Mouse (Mus musculus) forebrain, embryonic 14.5 days (tissue): Measurements from ENCODE around the gene Mrpl49. TPM values are rescaled to one million over a fixed set of nuclear protein-coding genes. Genes with fewer than 3 reads are reported as not detected.

Source experiments
- ATAC-seq: fragments of 200-750 bp; cut with Nextera tagmentation; 2 replicates; pipeline ENCODE4 v1.8.0; 2017; ENCODE audit warnings: mild to moderate bottlenecking, moderate library complexity
- DNase-seq: peaks from one replicate; pipeline ENCODE4 v3.0.0-alpha.2; 2015; ENCODE audit warnings: low spot score
- H3K27ac ChIP-seq: fragments of 300-500 bp; sonication (generic); 2 replicates; pipeline ENCODE4 v1.5.1; 2014; ENCODE audit warnings: low read depth, mild to moderate bottlenecking, control low read depth, low read length, moderate library complexity
- H3K27me3 ChIP-seq: fragments of 300-500 bp; sonication (generic); replicated peaks from 2 replicates; pipeline ENCODE4 v1.6.1; 2014; ENCODE audit warnings: low read length, control low read depth, mixed read lengths; ENCODE audit not compliant: control insufficient read depth, insufficient read depth
- H3K36me3 ChIP-seq: fragments of 300-500 bp; sonication (generic); 2 replicates; pipeline ENCODE4 v1.6.1; 2014; ENCODE audit warnings: low read length, control low read depth; ENCODE audit not compliant: control insufficient read depth, insufficient read depth
- H3K4me1 ChIP-seq: fragments of 300-500 bp; sonication (generic); 2 replicates; pipeline ENCODE4 v1.6.1; 2014; ENCODE audit warnings: antibody characterized with exemption, low read length, control low read depth; ENCODE audit not compliant: control insufficient read depth, insufficient read depth
- H3K4me2 ChIP-seq: fragments of 300-500 bp; sonication (generic); 2 replicates; pipeline ENCODE4 v1.6.1; 2014; ENCODE audit warnings: mild to moderate bottlenecking, control low read depth, low read length
- H3K4me3 ChIP-seq: fragments of 300-500 bp; sonication (generic); 2 replicates; pipeline ENCODE4 v1.5.1; 2014; ENCODE audit warnings: low read depth, low read length, control low read depth
- H3K9ac ChIP-seq: fragments of 300-500 bp; sonication (generic); 2 replicates; pipeline ENCODE4 v1.6.1; 2014; ENCODE audit warnings: mild to moderate bottlenecking, low read length, control low read depth, moderate library complexity
- H3K9me3 ChIP-seq: fragments of 300-500 bp; sonication (generic); replicated peaks from 2 replicates; pipeline ENCODE4 v1.6.1; 2016; ENCODE audit warnings: low read length, control low read depth, mixed read lengths; ENCODE audit not compliant: control insufficient read depth
- WGBS: fragments of 180-500 bp; shearing (Covaris S2); extraction: QIAGEN DNeasy Blood & Tissue Kit; methylation state at CpG from one replicate; pipeline ENCODE4 v1.1.7; 2014; 5-methylcytosine and 5-hydroxymethylcytosine counted together
- polyA plus RNA-seq: library from polyadenylated mRNA; unstranded; fragments of >200 nt; fragmentation: Nextera tagmentation; extraction: Ambion mirVana; gene quantifications from 2 replicates; pipeline ENCODE4 v1.2.1, GENCODE M21; 2014

Gene Mrpl49
- polyA plus RNA-seq = 82.8 and 85.5 TPM in 2 replicates

DNA sequence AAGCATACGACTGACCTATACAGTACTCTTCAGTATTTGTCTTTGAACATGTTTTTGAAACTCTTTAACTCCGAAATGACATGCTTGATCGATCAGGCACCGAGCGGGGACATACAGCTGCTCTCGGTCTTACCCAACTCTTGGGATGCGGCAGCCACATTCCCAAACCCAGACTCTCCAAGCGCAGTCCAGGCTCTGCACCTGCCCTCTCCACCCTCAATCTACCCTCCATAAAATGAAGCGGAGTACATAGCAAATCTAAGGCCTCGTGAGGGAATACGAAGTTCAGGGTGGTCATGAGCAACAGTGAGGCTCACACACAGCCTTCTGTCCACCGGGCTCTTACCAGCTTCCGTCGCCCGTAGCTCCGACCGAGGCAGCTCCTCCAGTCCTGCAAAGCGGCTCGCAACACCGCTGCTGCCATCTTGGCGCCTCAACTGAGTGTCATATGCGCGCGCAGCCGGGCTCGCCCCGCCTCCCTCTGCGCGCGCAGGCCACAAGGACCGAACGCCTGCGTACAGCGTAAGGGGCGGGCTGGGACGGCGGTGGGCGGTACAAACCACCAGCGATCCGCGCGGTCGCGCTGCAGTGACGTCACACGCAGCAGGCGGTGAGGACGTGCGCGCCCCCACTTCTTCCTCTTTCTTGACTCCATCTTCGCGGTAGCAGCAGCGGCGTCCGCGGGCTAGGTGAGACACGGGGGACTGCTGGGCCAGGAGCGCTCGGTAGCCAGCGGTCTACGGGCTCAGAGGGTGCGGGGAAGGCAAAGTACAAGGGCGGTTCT, at the start of gene Mrpl49, which contains the start of gene Fau:
Gene Mrpl49 (minus strand): TSS at position 473 of the 784 bp plus-strand sequence.
Gene Fau (plus strand): TSS at position 532 of the 784 bp plus-strand sequence.
- under 1% methylated on average over 55 of the region's 63 CpGs for WGBS
- peak within 1 kb of the TSS; percentile 78 for H3K27ac ChIP-seq
- H3K4me3 ChIP-seq = peak within 1 kb of the TSS; percentile 59
- DNase-seq (peak; percentile 99), ATAC-seq (peak; percentile 88)
- no peaks in the 10 kb centered on the region for H3K27me3 ChIP-seq
- peak within 1 kb of the TSS; percentile 81 for H3K4me2 ChIP-seq
- H3K9ac ChIP-seq = peak within 1 kb of the TSS; percentile 87
- H3K9me3 ChIP-seq = no peaks in the 10 kb centered on the region
- peaks cover 22% of the 10 kb centered on the region for H3K4me1 ChIP-seq
- H3K36me3 ChIP-seq = peaks cover 48% of the 10 kb centered on the region

DNA sequence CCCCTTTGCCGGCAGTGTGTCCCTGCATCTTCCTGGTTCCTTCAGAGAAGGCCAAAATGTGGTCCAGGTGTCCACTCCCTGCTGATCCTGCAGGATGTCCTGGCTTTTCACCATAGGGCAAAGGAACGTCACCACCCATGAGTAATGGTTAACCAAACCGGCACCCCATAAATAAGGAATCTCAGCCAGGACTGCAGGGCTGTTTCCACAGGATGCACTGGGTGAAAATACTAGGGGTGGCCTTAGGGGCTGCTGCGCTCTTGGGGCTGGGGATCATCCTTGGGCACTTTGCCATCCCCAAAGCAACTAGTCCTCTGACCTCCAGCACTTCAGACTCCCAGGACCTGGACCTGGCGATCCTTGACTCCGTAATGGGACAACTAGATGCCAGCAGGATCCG, 48.0 kb upstream of the Mrpl49 start, which contains the start of gene Naaladl1:
Gene Naaladl1 (plus strand): TSS at position 197 of the 400 bp plus-strand sequence.
- 91% methylated on average over 7 of the region's 7 CpGs for WGBS
- no peak within 1 kb of the TSS for H3K9ac ChIP-seq
- ATAC-seq = no peak

DNA sequence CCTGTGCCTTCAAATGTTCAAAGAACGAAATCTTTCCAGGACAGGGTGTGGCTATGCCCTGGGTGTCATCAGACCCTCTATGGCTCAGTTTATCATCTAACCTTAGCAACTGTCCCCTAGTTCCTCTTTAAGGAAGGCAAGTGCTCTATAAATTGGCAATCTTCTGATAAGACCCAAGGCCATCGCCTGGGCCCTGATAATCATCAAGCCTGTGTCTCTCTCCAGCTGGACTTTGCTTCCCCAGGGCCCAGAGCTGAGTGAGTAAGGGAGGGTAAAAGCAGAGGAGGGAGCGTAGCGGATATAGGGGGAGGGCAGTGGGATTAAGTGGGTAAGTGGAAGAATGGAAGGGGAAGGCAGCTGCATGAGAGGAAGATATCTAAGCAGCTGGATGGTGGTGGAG, 46.9 kb upstream of the Mrpl49 start:
- no peaks in the 10 kb centered on the region for H3K27me3 ChIP-seq
- no peak for DNase-seq
- WGBS = 89% methylated on average over 4 of the region's 4 CpGs

More for the DNA sequence above, 48.0 kb upstream of the Mrpl49 start, which contains the start of gene Naaladl1:
- no peak within 1 kb of the TSS for H3K4me3 ChIP-seq
- no peaks in the 10 kb centered on the region for H3K9me3 ChIP-seq
- H3K4me2 ChIP-seq = no peak within 1 kb of the TSS
- no peak within 1 kb of the TSS for H3K27ac ChIP-seq
- no peaks in the 10 kb centered on the region for H3K27me3 ChIP-seq
- H3K36me3 ChIP-seq = no peaks in the 10 kb centered on the region
- DNase-seq = no peak
- H3K4me1 ChIP-seq = no peaks in the 10 kb centered on the region

DNA sequence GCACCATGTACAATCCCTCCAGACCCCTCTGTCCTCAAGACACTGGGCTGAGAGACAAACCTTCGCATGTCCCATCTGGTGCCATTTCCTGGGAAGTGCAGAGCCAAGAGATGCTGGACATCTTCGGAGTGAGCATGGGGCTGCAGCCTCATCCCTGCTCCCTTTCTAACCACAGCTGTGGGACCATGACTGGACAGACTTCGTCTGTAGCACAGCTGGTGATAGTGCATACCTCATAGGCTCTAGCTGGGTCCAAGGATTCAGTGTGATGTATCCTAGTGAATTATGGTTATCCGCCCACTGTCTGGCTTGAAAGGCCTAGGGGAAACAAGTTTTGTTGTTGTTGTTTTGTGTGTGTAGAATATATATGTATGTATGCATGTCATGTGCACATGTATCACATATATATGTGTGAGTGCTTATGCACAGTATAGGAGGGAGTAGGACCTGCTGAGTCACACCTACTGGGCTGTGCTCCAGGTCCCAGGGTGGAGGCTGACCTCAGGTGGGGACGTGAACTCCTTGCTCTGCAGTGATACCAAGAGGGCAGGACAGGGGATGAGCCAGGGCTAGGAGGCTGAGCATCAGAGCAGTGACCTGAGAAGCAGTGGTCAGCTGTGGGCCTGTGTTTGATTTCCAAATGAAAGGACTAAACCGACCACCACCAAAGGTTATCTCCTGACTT, 44.7 kb upstream of the Mrpl49 start:
- Histone ChIP-seq H3K27me3 (no peaks in the 10 kb centered on the region), H3K27ac (no peak overlapping the region), H3K4me3 (no peak overlapping the region), H3K9me3 (no peaks in the 10 kb centered on the region), H3K9ac (no peak overlapping the region), H3K36me3 (no peaks in the 10 kb centered on the region), H3K4me1 (no peaks in the 10 kb centered on the region), H3K4me2 (no peak overlapping the region)
- ATAC-seq = no peak
- DNase-seq = no peak
- WGBS = 79% methylated on average over 6 of the region's 6 CpGs

More for the DNA sequence above, 46.9 kb upstream of the Mrpl49 start:
- Histone ChIP-seq H3K27ac (no peak overlapping the region), H3K4me1 (no peaks in the 10 kb centered on the region), H3K4me3 (no peak overlapping the region), H3K36me3 (no peaks in the 10 kb centered on the region), H3K9ac (no peak overlapping the region), H3K4me2 (no peak overlapping the region), H3K9me3 (no peaks in the 10 kb centered on the region)
- ATAC-seq = no peak

- Histone ChIP-seq H3K9ac (no peak overlapping the region), H3K27me3 (no peaks in the 10 kb centered on the region), H3K36me3 (no peaks in the 10 kb centered on the region), H3K4me2 (no peak overlapping the region), H3K9me3 (no peaks in the 10 kb centered on the region), H3K4me3 (no peak overlapping the region), H3K27ac (no peak overlapping the region), H3K4me1 (no peaks in the 10 kb centered on the region)
- ATAC-seq (no peak), DNase-seq (no peak)
- WGBS = 84% methylated on average over 6 of the region's 6 CpGs
Observed at GRCm38 (mm10) chr19:6101186-6101585, 43.6 kb upstream of the Mrpl49 start.

- H3K4me1 ChIP-seq = no peaks in the 10 kb centered on the region
- H3K9me3 ChIP-seq = no peaks in the 10 kb centered on the region
- WGBS = 89% methylated on average over 3 of the region's 3 CpGs
- no peak for DNase-seq
- peaks cover 15% of the 10 kb centered on the region; the same call in 1 of the 2 replicates for H3K36me3 ChIP-seq
- no peak overlapping the region for H3K4me2 ChIP-seq
- H3K27ac ChIP-seq = no peak overlapping the region
- H3K9ac ChIP-seq = no peak overlapping the region
- H3K4me3 ChIP-seq = no peak overlapping the region
- no peaks in the 10 kb centered on the region for H3K27me3 ChIP-seq
- ATAC-seq = no peak
Observed at GRCm38 (mm10) chr19:6097847-6098246, 40.3 kb upstream of the Mrpl49 start.

DNA sequence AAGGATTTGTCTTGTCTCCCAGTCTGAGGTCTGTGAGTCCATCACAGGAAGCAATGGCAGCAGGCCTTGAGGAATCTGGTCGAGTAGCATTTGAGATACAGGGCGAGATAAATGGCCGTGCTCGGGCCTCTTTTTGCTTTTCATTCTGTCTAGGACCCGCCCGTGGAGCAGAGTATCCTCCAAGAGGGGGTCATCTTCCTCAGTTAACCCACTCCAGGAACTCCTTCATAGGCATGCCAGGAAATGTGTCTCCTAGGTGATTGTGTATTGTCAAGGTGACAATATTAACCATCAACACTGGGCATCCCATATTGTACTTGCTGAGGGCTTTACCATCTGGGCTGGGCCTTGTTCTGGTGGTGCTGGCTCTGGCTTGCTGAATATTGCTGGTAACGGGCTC, 36.5 kb upstream of the Mrpl49 start, which contains the start of gene AC131692.1:
Gene AC131692.1 (plus strand): TSS at position 301 of the 400 bp plus-strand sequence.
- WGBS = 93% methylated on average over 7 of the region's 7 CpGs
- DNase-seq = no peak
- Histone ChIP-seq H3K27me3 (no peaks in the 10 kb centered on the region), H3K4me2 (no peak within 1 kb of the TSS), H3K4me1 (no peaks in the 10 kb centered on the region), H3K27ac (no peak within 1 kb of the TSS), H3K9ac (no peak within 1 kb of the TSS), H3K36me3 (peaks cover 44% of the 10 kb centered on the region), H3K4me3 (no peak within 1 kb of the TSS), H3K9me3 (no peaks in the 10 kb centered on the region)
- ATAC-seq = no peak

GRCm38 (mm10) chr19:6088841-6089240, 31.3 kb upstream of the Mrpl49 start:
- Histone ChIP-seq H3K4me3 (no peak overlapping the region), H3K4me1 (peaks cover 7% of the 10 kb centered on the region; the same call in 1 of the 2 replicates), H3K36me3 (peaks cover 43% of the 10 kb centered on the region), H3K9me3 (no peaks in the 10 kb centered on the region), H3K27me3 (no peaks in the 10 kb centered on the region), H3K27ac (no peak overlapping the region), H3K4me2 (no peak overlapping the region), H3K9ac (no peak overlapping the region)
- ATAC-seq (no peak), DNase-seq (no peak)
- 96% methylated on average over 13 of the region's 13 CpGs for WGBS
